Mouse (Mus musculus): ENCODE data around the gene Zfp513.

Zfp513 gene

DNA sequence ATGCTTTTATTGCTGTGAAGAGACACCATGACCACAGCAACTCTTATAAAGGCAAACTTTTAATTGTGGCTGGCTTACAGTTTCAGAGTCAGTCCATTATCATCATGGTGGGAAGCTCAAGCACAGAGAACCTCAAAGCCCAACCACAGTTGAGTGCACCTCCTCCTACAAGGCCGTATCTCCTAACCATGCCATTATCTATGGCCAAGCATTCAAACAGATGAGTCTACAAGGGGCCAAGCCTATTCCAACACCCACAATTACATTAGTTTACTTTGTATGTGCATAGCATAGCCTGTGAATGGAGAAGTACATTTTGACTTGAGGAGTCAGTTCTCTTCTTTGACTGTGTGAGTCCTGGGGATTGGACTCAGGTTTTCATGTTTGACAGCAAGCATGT, 37.2 kb downstream of the Zfp513 start:
- DNase-seq (ENCODE audit: low read depth): no peak

- DNase-seq (ENCODE audit: low read depth): no peak
Measured at GRCm38 (mm10) chr5:31162462-31162861, 39.6 kb downstream of the Zfp513 start.

GRCm38 (mm10) chr5:31154152-31154553, 48.0 kb downstream of the Zfp513 start, which contains the start of gene Mpv17:
Gene Mpv17 (minus strand): TSS chr5:31154251.
- peak; percentile 78 for DNase-seq (ENCODE audit: low read depth)

DNA sequence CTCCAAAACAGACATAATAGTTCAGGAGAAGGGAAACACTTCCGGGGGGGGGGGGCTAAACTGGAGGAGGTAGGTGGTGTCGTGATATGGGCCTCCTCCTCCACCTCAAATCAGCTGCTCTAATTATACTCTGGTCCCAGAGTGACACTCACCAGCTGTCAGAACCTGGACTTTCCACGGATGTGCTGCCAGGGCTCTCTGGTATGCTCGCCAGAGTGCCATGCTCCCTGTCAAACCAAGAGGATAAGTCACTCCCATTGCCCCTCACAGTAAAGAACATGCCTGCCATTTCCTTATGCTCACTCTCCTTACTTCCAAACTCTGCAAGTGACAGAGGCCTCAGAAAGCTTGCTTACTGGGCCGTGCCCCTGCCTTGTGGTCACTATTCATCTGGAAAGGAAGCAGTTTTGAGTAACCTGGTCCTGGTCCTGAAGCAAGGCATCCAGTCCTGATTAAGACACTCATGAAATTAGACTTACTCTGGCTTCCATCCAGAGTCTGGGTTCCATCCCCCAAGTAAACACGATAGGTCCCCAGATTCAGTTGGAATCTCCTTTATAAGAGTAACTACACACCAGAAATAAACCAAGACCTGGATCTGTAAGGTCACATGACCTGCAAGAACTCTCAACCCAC, 48.5 kb downstream of the Zfp513 start:
- no peak for DNase-seq (ENCODE audit: low read depth)

GRCm38 (mm10) chr5:31151746-31152145, 50.4 kb downstream of the Zfp513 start:
- DNase-seq (ENCODE audit: low read depth): no peak

GRCm38 (mm10) chr5:31149781-31150180, 52.3 kb downstream of the Zfp513 start:
- DNase-seq (ENCODE audit: low read depth): no peak
